Mouse (Mus musculus): ENCODE results near the gene Arhgap15.

The Arhgap15 gene

DNA sequence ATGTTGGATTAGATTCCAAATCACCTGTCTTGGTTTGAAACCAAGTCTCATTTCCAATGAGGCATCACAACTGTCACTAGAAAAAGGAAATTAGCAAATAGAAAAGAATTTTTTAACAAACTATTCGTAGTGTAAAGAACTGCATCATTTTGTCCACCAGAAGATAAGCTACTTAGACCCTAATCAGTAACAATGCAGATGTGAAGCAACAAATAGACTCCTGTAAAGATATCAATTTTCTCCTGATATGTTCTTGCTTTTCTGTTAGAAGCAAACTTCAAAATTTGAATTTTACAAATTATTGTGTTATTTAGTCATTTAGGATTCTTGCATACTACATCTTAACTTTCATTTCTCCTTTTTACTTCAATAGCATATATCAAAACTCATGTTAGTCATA, 253.8 kb downstream of the Arhgap15 start:
- ChIA-PET CTCF (no interaction called here), POLR2A (no interaction called here)

DNA sequence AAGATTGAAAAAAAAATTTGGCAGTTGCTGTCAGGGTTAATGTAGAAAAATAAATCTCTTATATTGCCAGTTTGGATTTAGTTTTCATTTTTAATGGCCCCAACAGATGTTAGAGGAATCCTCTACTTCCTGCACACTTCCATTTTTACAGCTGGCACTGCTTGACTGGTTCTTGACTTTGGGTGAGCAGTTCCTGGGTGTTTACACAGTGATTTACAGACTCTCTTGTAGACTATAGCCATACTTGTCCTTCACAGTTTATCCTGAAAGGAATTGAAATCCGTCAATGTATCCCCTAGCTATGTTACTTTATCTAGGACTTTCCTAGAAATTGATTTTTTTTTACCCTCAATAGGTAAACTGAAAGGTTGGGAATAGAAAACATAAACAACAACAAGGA, 261.6 kb downstream of the Arhgap15 start:
- POLR2A ChIA-PET = no interaction called here
- CTCF ChIA-PET = no interaction called here

DNA sequence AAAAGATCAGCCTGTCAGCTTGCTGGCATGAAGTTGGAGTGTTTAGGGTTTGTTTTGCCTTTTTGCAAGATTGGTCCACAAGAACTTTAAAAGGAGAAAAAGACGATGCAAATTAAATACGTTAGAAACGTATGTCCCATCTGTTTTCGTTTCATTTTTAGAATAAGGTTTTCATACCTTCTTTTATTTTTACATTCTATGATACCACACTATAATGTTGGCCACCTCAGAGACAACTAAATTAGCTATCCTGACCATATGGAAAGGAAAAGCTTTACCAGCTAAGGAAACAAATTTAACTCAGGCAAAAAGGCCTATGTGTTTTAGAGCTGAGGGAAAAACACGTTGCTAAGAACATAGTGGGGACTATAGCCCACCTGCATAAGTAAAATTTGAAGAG, 264.8 kb downstream of the Arhgap15 start:
- CTCF ChIA-PET = no interaction called here

DNA sequence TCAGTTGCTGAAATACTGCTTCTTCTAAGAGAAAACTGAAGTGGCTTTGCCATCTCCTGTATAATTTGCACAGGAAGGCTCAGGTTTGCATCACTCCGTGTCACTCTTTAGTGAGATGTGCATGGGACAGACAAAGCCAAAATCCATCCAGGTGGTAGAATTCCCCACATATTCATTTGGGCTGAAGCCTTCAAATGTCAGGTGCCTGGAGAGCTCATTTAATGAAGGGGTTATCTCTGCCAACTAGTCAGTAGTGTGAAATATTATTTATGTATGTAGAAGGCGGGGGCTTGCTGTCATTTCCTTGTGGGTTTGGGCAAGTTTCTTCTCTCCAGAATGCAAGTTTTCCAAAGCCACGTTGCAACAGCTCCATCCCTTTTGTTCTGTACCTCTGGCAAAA, 268.1 kb downstream of the Arhgap15 start:
- ChIA-PET POLR2A (no interaction called here), CTCF (no interaction called here)

More for the DNA sequence above, 264.8 kb downstream of the Arhgap15 start:
- POLR2A ChIA-PET = no interaction called here

DNA sequence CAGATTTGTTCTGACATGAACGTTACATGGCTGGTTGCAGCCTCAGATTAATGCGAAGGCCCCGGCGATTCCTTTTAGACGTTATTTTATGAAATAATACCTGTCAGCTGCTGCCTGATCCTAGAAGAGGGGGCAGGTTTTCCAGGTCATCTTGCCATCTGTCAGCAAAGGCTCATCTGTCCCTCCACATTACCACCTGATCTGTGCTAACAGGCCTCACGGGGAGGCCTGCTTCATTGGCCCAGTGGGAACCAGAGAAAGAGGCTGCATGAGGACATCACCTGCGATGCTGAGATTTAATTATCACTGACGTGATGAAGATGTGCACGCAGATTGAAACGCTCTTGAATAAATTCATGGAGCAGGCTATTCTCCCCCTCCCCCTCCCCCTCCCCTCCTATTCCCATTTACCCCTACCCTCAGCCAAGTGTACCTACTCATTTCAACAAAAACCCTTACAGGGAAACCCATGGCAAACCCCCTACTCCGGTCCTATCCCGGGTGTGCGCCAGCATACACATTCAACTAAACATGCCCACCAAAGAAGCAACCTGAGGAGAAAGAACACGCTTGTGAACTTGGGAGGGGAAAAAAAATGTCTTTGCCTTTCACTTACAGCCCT, 268.9 kb downstream of the Arhgap15 start:
- ChIA-PET CTCF (no interaction called here), POLR2A (no interaction called here)

DNA sequence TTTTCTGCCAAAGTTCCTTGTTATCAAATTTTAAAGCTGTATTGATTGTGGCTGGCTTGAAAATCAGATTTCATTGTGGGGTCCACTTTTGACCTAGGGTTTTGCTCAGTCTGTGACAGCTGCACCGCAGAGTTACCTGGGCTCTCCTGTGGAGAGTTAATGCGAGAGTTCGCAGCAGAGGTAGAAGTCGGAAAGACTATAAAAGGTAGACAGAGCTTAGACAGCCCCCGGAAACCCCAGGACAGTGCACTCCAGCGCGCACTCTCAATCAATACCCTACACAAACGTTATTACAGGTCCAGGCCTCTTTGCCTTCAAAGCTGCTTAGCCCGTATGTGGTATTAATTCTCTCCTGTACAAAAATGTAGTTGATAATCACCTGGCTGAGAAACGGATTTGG, 269.4 kb downstream of the Arhgap15 start:
- ChIA-PET POLR2A (no interaction called here), CTCF (no interaction called here)

DNA sequence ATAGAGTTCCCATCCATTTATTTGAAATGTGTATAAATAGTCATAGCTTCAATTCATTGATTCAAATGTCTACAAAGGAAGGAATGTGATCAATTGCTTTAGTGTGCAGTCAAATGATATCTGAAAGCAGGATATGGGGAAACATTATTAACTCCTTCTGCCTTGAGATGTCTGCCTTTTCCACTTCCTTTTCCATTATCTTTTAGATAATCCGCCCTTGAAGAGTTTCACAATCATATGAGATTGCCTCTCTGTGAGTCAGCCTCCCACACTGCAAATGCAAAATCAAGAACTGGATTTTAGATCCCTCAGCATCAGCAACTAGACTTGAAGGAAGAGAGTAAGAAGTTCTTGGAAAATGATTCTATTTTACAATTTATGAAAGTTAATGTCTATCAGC, 276.1 kb downstream of the Arhgap15 start:
- POLR2A ChIA-PET = no interaction called here
- CTCF ChIA-PET = no interaction called here

DNA sequence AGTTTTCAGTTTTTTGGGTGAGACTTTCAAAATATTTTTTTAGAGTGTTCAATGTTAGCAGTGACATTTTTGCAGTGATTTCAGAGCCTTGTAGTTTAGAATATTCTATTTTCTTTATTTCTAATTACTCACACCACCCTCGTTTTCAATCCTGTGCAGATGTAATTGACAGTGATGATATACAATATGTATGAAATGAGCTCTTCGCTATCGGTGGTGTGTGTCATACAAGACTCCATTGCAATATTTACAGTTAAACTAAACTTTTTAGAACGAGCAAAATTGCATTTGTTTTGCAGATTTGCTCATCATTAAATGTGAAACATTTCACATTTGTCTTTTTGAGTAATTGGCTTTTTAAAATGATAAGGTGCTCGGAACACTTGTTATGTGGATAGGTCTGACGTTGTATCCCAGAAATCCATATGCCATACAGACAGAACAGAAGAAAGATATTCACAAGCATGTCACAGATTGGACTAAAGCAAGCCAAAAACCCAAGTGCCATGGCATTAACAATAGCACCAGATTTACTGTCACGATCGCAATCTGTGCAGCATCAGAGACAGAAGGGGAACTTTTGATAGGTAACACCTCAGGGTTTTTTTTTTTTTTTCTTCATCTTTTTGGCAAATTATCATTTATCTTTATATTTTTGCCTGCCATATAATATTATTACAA, 280.6 kb downstream of the Arhgap15 start:
- ChIA-PET POLR2A (no interaction called here), CTCF (no interaction called here)

DNA sequence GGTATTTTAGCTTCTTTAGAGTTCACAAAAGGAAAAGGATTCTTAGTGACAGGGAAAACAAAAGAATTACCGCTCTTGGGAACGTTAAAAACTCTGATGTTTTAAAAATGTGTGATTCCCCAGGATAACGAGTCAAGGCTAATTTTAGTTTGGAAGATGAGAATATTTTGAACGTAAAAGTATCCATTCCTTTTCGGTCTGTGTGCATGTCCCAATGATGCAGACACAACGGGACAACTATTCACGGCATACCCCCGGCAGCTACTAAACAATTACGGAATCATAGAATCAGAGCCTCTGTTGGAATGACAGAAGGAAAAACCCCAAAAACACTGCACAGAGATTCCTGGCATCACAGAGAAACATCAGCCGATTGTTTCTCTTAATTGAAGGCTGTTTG, 281.2 kb downstream of the Arhgap15 start:
- CTCF ChIA-PET = no interaction called here
- POLR2A ChIA-PET = no interaction called here

DNA sequence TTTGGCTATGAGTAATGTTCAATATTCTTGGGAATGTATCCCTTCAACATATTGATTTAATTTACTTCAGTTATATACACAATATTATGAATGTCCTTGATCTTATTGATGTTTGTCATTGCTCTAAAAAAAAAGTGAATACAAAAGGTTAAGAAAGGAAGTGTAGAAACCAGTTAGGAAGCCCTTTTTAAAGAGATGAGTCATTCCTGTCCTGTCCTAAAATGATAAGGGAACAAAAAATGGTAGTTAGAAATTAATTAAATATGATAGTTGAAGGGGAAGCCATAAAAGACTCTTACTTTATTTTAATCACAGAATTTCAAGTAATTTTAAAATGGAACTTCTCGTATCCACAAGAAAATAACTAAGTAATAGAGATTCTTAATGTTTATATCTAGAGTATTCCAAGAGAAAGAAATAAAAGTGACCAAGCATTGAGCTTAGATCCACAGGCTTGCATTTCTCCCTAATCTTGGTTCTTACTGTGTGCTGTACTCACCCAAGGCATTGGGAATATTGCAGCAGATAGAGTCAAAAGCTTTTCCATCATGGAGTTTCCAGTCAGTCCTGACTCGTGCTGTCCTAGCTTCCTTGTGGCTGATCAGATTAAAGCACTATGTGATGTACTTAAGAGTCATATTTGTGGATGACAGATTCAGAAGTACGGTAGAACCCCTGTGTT, 291.0 kb downstream of the Arhgap15 start:
- ChIA-PET POLR2A (no interaction called here), CTCF (no interaction called here)

DNA sequence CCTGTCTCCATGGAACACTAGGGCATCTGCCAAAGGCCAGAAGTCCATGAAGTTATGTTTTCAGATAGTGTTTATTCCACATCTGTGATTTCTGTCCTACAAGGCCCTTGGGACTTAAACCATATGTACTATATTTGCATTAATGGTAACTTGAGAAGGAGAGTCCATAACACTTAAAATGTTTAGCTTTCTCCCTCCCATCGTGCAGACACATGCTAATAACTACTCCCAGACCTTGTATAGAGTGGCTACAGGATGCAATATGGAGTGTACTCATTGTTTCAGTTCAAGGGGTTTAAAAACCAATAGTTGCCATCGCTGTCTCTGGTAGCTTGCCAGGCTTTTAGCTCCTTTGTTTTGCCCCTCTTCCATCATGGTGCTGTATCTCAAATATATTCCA, 295.5 kb downstream of the Arhgap15 start:
- ChIA-PET POLR2A (no interaction called here), CTCF (no interaction called here)

DNA sequence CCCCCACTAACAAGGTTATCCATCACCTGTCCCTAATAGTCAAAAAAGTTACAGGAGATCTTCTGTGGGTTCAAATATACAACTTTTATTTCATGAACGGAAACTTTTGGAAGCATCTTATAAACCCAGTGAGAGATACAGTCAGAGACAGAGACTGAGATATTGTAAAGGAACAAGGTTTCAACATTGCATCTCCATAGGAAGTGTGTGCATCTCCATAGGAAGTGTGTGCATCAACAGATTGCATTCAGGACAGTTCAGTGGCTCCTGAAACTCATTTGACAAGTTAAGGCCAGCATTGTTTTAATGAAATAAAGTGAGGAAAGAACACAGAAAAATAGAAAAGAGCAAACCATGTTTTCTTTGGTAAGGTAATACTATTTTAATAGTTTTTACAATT, 296.0 kb downstream of the Arhgap15 start:
- ChIA-PET CTCF (no interaction called here), POLR2A (no interaction called here)

DNA sequence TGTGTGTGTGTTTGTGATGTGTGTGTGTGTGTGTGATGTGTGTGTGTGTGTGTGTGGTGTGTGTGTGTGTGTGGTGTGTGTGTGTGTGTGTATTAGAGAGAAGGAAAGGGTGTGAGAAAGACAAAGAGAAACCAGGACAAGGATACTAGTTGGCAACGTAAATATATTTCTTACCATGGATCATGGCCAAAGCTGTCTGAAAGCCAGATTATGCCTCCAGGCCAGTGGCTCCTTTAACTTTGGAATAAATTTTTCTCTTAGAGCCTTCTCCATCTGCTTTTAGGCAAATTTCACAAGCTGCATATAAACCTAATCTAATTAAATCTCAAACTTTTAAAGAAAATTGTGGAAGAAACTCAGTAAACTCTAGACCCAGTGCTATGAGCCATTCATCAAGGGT, 296.6 kb downstream of the Arhgap15 start:
- CTCF ChIA-PET = no interaction called here
- POLR2A ChIA-PET = no interaction called here

DNA sequence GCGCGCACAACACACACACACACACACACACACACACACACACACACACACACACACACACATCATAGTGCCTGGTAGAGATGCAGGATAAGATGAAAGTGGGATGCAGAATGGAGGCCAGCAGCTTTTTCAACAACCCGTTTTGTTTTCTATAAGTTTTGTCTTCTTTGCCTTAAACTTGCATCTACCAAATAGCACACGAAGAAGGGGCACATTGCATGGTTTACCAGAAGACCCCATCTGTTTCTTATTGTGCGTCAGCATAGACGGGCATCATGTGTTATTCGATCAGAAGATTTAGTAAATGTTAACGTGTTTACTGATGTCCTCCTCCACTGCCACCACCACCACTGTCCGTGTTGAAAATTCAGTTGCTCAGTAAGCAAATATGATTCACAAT, 311.7 kb downstream of the Arhgap15 start:
- POLR2A ChIA-PET = no interaction called here
- CTCF ChIA-PET = no interaction called here

DNA sequence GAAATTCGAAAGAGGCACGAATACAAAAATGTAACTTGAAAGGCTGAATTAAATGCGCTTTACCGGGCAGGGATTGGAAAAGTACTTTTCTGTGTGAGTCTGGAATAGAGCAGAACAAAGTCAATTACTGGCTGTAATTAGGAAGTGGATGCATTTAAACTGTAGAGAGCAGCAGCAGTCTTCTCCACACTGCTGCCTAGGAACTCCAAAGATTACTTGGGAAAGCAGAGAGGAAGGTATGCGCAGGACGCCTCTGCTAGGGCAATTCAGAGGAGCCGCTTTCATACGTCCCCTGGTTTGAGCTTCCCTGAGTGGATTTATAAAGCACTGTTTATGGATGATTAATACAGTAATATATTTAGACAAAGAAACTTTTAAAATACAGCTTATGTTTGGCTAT, 312.1 kb downstream of the Arhgap15 start:
- ChIA-PET CTCF (no interaction called here), POLR2A (no interaction called here)

DNA sequence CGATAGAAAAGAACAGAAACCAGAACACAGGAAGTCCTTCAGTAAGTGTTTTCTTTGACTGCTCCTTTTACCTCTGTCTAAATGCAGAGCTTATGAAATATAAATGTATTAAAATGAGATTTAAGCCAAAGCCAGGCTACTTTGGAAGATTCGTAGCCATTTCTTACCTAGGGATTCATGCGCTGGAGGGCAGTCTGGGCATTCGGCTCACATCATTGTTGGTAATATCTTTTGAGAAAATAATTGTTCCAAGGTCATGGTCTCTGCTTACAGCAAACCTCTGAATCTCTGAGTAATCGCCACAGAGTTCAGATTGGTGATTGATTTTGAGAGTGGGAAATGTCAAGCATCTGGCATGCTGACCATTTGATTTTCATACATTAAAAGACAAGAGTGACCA, 316.4 kb downstream of the Arhgap15 start:
- ChIA-PET POLR2A (no interaction called here), CTCF (no interaction called here)

DNA sequence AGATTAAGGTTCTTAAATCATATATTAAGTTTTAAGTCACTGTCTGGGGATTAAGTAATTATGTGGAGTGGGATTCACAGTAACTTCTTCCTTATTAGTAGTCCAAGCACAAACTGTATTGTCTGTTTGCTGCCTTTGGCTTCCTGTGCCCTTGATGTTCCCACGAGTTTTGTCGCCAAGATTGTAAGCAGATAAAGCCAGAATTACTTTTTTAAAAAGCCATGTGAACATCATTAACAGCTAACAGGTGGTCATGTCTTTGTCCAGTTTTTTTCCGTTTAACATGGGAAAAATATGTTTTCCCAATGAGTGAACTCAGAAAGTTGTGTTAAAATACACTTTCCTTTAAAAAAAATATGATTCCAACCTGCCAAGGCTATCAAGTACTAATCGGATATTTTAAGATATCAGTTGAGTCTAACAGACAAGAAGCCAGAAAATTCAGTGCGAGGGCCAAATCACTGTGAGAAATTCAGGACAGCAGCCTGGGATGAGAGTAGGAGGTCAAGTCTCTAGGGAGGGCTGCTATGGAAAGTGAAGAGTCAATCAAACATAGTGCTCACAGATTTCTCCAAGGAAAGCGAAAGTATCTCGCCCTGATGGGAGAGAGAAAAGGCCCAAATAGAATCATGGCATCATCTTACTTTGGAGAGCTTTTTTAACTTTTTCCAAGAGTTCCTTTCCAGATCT, 319.7 kb downstream of the Arhgap15 start:
- ChIA-PET POLR2A (no interaction called here), CTCF (no interaction called here)

DNA sequence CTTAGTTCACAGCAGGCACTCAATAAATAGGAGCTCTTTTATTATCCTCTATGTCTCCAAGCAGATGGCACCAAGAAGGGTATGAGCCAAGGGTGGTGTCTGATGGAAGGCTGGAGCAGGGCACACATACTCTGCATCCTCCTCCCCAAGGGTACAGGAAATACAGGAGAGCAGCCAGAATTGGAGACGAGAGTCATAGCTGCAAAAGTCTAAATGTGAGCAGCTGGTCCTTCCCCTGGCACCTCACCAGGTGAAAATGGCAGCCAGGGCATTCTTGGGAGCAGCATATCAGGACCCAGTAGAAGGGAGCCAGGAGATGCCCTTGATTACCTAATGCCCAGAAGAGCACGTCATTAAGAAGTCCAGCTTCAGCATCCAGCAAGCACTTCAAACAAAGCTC, 320.3 kb downstream of the Arhgap15 start:
- CTCF ChIA-PET = no interaction called here
- POLR2A ChIA-PET = no interaction called here

DNA sequence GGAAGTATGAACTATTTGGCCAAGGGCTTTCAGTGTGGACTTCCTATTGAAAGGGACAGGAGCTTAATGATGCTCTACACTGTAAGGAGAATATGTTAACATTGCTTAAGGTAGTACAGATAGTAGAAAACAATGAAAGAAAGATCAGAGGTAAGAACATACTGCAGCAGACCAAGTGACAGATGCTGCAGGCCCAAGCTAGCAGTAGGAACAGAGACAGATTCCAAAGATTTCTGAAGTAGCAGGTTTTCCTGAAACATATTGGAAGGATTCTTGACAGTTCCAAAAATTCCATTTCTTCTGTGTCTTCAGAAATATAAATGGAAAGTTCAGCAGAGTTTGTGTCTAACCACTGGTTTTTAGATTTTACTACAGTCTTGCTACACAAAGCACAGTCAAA, 327.9 kb downstream of the Arhgap15 start:
- ChIA-PET CTCF (no interaction called here), POLR2A (no interaction called here)

DNA sequence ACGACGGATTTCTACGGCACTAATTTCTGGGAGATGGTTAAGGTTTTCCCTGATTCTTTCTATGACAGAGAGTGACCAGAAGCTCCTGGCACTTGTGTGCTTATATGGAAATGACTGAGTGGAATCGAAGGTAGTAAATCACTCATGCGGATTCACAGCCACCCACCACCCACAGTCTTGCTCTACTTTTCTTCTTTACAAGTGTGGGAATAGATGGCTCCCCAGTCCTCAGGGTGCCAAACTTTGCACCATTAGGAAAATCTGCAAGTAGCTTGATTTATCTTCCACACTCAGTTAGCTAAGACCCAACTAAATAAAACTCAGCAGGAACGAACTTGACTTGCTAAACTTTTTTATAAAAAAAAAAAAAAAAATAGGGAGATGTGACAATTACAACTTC, 331.9 kb downstream of the Arhgap15 start:
- ChIA-PET CTCF (interaction anchor here in 1 of 4 experiments (0.6 kb wide), 1 partner anchor 1480 kb away, joined by 6 read pairs; no protein-coding TSS in a partner anchor), POLR2A (interaction anchor here in 1 of 4 experiments (0.7 kb wide), 1 partner anchor 1100 kb away, joined by 4 read pairs; no protein-coding TSS in a partner anchor)

DNA sequence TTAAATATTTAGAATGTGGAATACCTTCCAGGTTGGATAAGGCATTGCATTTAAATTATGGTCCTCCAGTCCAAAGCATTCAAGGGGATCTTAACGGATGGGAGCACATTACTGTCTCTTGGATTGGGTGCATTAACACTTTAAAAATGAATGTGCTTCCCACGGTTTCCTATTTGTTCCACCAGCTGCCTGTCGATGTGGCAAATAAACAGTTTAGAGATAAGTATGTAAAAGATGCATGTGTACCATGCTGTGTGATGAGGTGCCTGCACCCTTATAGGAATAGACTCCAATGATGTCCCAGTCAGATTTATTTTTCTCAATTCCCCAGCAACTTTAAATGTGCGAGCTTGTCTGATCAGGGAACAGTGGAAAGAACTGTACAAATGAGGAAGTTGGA, 332.6 kb downstream of the Arhgap15 start:
- CTCF ChIA-PET = no interaction called here
- POLR2A ChIA-PET = interaction anchor here in 1 of 4 experiments (0.7 kb wide), 1 partner anchor 1100 kb away, joined by 4 read pairs; no protein-coding TSS in a partner anchor

Measured in embryonic stem cell, embryonic (primary cell).